Mouse (Mus musculus): ENCODE results near the gene Calr.

- TF ChIP-seq CTCF (IDR thresholded peaks at IDR 0.05; ENCODE audit: extremely low read depth, insufficient read depth, low read length) (no peak), POLR2A (IDR thresholded peaks at IDR 0.05; ENCODE audit: extremely low read depth, insufficient read depth, low read length) (no peak)
Observed at GRCm38 (mm10) chr8:84834866-84835855, 11.6 kb downstream of the Calr start.

Measured in cortical plate, adult 2 months (tissue).